Mouse (Mus musculus): Measurements from ENCODE around the gene Gria4.

DNA sequence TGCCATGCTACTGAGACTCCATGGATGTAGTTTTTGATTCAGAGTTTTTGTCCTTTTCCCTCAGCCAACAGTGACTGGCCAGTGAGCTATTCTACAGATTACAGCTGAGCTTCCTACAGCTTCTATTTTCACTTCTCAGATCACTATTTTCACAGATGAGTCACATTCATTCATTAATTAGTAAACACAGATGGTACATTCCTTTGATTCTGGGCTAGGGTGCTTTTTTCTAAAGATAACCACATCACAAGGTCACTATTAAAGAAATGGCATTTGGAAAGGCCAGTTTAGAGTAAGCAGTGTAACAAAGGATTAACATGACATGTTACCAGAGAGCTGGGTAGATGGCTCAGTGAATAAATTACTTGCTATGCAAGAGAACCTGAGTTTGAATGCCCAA lies 180.7 kb downstream of the Gria4 start:
- TF ChIP-seq POLR2A (IDR thresholded peaks at IDR 0.05; ENCODE audit: low read depth, low read length) (no peak), CTCF (conservative IDR thresholded peaks at IDR 0.05; ENCODE audit: insufficient read depth, insufficient read length, low read depth, low read length) (no peak)
